Mouse (Mus musculus) cerebral cortex, adult 2 months (tissue): ENCODE measurements around the gene Map3k13.

ENCODE experiments used
- WGBS: fragments of 180-500 bp; shearing (Covaris S2); methylation state at CpG from one replicate; pipeline ENCODE4 v1.1.7; 2018; 5-methylcytosine and 5-hydroxymethylcytosine counted together

The Map3k13 gene

GRCm38 (mm10) chr16:21852374-21852773 lies 58.2 kb downstream of the Map3k13 start:
- whole genome bisulfite sequencing: 95% methylated on average over 7 of the region's 7 CpGs

- WGBS: 62% methylated on average over 7 of the region's 7 CpGs
Measured at GRCm38 (mm10) chr16:21853446-21853941, 59.3 kb downstream of the Map3k13 start.

- 56% methylated on average over 5 of the region's 5 CpGs for WGBS
Measured at GRCm38 (mm10) chr16:21854589-21855284, 60.6 kb downstream of the Map3k13 start.

- WGBS: 52% methylated on average over 5 of the region's 5 CpGs
Measured at GRCm38 (mm10) chr16:21856134-21856533, 62.0 kb downstream of the Map3k13 start.

- WGBS: 56% methylated on average over 4 of the region's 4 CpGs
Measured at GRCm38 (mm10) chr16:21857126-21857644, 63.0 kb downstream of the Map3k13 start.

- 84% methylated on average over 6 of the region's 6 CpGs for WGBS
Measured at GRCm38 (mm10) chr16:21858163-21858562, 64.0 kb downstream of the Map3k13 start.

- 74% methylated on average over 8 of the region's 8 CpGs for WGBS
Measured at GRCm38 (mm10) chr16:21858882-21859281, 64.7 kb downstream of the Map3k13 start.

GRCm38 (mm10) chr16:21862448-21862847 lies 68.3 kb downstream of the Map3k13 start:
- 92% methylated on average over 3 of the region's 3 CpGs for WGBS

- WGBS: 60% methylated on average over 7 of the region's 7 CpGs
Measured at GRCm38 (mm10) chr16:21865250-21865982, 71.3 kb downstream of the Map3k13 start.

GRCm38 (mm10) chr16:21865983-21866575 lies 71.9 kb downstream of the Map3k13 start:
- 74% methylated on average over 11 of the region's 11 CpGs for WGBS

GRCm38 (mm10) chr16:21867727-21868126 lies 73.6 kb downstream of the Map3k13 start:
- 82% methylated on average over 3 of the region's 3 CpGs for WGBS

- 67% methylated on average over 6 of the region's 6 CpGs for WGBS
Measured at GRCm38 (mm10) chr16:21868651-21869050, 74.5 kb downstream of the Map3k13 start.

GRCm38 (mm10) chr16:21869879-21870278 lies 75.7 kb downstream of the Map3k13 start:
- 66% methylated on average over 4 of the region's 4 CpGs for WGBS

- WGBS: 86% methylated on average over 3 of the region's 3 CpGs
Measured at GRCm38 (mm10) chr16:21877735-21878134, 83.6 kb downstream of the Map3k13 start.

GRCm38 (mm10) chr16:21878834-21879233 lies 84.7 kb downstream of the Map3k13 start:
- 90% methylated on average over 3 of the region's 3 CpGs for WGBS

GRCm38 (mm10) chr16:21881181-21881580 lies 87.0 kb downstream of the Map3k13 start:
- 22% methylated on average over 6 of the region's 6 CpGs for WGBS

- WGBS: 25% methylated on average over 7 of the region's 7 CpGs
Measured at GRCm38 (mm10) chr16:21881582-21882259, 87.6 kb downstream of the Map3k13 start.

GRCm38 (mm10) chr16:21887601-21888000 lies 93.5 kb downstream of the Map3k13 start:
- 74% methylated on average over 2 of the region's 2 CpGs for WGBS

- WGBS: 93% methylated on average over 6 of the region's 6 CpGs
Measured at GRCm38 (mm10) chr16:21893890-21894289, 99.7 kb downstream of the Map3k13 start.

GRCm38 (mm10) chr16:21901286-21901685 lies 107.1 kb downstream of the Map3k13 start:
- WGBS: 75% methylated on average over 5 of the region's 5 CpGs

- 80% methylated on average over 10 of the region's 10 CpGs for WGBS
Measured at GRCm38 (mm10) chr16:21904636-21905035, 110.5 kb downstream of the Map3k13 start.

GRCm38 (mm10) chr16:21905996-21906395 lies 111.8 kb downstream of the Map3k13 start:
- WGBS: 89% methylated on average over 7 of the region's 7 CpGs
